Mouse (Mus musculus) liver, adult 2 months (tissue): ENCODE data around the gene Dusp18. TPM values are rescaled to one million over a fixed set of nuclear protein-coding genes. Genes with fewer than 3 reads are reported as not detected.
A peak's percentile ranks its signal among the peaks of the same experiment; 100 is the strongest.

Source experiments
- DNase-seq: peaks from one replicate; pipeline ENCODE4 v3.0.0-alpha.2; 2011; ENCODE audit warnings: low read depth, low spot score; ENCODE audit errors: extremely low read depth
- H3K27ac ChIP-seq: fragments of 200-500 bp; replicated peaks from 2 replicates; pipeline ENCODE4 v1.5.1; 2012; ENCODE audit warnings: low read depth, mild to moderate bottlenecking, control low read depth, inconsistent platforms, low read length; ENCODE audit not compliant: insufficient read depth
- H3K27me3 ChIP-seq: fragments of 200-500 bp; 2 replicates; pipeline ENCODE4 v1.6.1; 2012; ENCODE audit warnings: mild to moderate bottlenecking, moderate library complexity, low read length, inconsistent platforms; ENCODE audit not compliant: control insufficient read depth, insufficient read depth
- H3K36me3 ChIP-seq: fragments of 200-500 bp; 2 replicates; pipeline ENCODE4 v1.6.1; 2012; ENCODE audit warnings: low read length, inconsistent platforms; ENCODE audit not compliant: control insufficient read depth, insufficient read depth
- H3K4me1 ChIP-seq: fragments of 200-500 bp; 2 replicates; pipeline ENCODE4 v1.6.1; 2011; ENCODE audit warnings: low read length; ENCODE audit not compliant: control insufficient read depth, insufficient read depth
- H3K4me3 ChIP-seq: fragments of 200-500 bp; 2 replicates; pipeline ENCODE4 v1.5.1; 2011; ENCODE audit warnings: low read depth, mild to moderate bottlenecking, control low read depth, low read length, moderate library complexity; ENCODE audit not compliant: insufficient read depth
- H3K79me2 ChIP-seq: fragments of 200-500 bp; 2 replicates; pipeline ENCODE4 v1.6.1; 2012; ENCODE audit warnings: inconsistent platforms, mild to moderate bottlenecking, low read length, moderate library complexity; ENCODE audit not compliant: control insufficient read depth, insufficient read depth
- H3K9ac ChIP-seq: fragments of 200-500 bp; 2 replicates; pipeline ENCODE4 v1.6.1; 2012; ENCODE audit warnings: low read depth, mild to moderate bottlenecking, control low read depth, inconsistent platforms, low read length
- CTCF ChIP-seq: fragments of 200-500 bp; IDR thresholded peaks from 2 replicates; pipeline ENCODE4 v1.5.1; 2011; ENCODE audit warnings: low read depth, low read length, control low read depth
- POLR2A ChIP-seq: fragments of 200-500 bp; IDR thresholded peaks from 2 replicates; pipeline ENCODE4 v1.6.1; 2011; ENCODE audit warnings: low read length, control low read depth; ENCODE audit not compliant: insufficient read depth; ENCODE audit errors: extremely low read depth
- WGBS: fragments of 180-500 bp; shearing (Covaris S2); methylation state at CpG from one replicate; pipeline ENCODE4 v1.1.7; 2018; 5-methylcytosine and 5-hydroxymethylcytosine counted together
- polyA plus RNA-seq: library from polyadenylated mRNA; depleted of rRNA; stranded (reverse); fragments of >200 nt; gene quantifications from 2 replicates; pipeline ENCODE4 v1.2.3, GENCODE M21; 2012
- total RNA-seq: library from RNA; depleted of rRNA; stranded (reverse); fragments of >200 nt; gene quantifications from 2 replicates; pipeline ENCODE4 v1.2.3, GENCODE M21; 2014

Dusp18 gene
- total and polyA plus RNA-seq, 2 experiments = under 0.01 to 0.05 TPM

GRCm38 (mm10) chr11:3859778-3860177, 35.3 kb upstream of the Dusp18 start:
- Histone ChIP-seq H3K9ac (no peak overlapping the region), H3K27me3 (no peaks in the 10 kb centered on the region), H3K4me1 (no peaks in the 10 kb centered on the region), H3K36me3 (no peaks in the 10 kb centered on the region), H3K27ac (no peak overlapping the region), H3K4me3 (no peak overlapping the region), H3K79me2 (no peaks in the 10 kb centered on the region)
- no peak for DNase-seq
- 93% methylated on average over 4 of the region's 4 CpGs for WGBS
- TF ChIP-seq CTCF (no peak), POLR2A (no peak)

GRCm38 (mm10) chr11:3860361-3860760, 34.7 kb upstream of the Dusp18 start:
- Histone ChIP-seq H3K27me3 (no peaks in the 10 kb centered on the region), H3K4me1 (no peaks in the 10 kb centered on the region), H3K4me3 (no peak overlapping the region), H3K79me2 (no peaks in the 10 kb centered on the region), H3K9ac (no peak overlapping the region), H3K36me3 (no peaks in the 10 kb centered on the region), H3K27ac (no peak overlapping the region)
- TF ChIP-seq POLR2A = no peak
- DNase-seq = peak; percentile 62
- WGBS = 30% methylated on average over 4 of the region's 4 CpGs

- no peaks in the 10 kb centered on the region for H3K4me1 ChIP-seq
- no peaks in the 10 kb centered on the region for H3K36me3 ChIP-seq
- H3K9ac ChIP-seq = no peak overlapping the region
- no peaks in the 10 kb centered on the region for H3K27me3 ChIP-seq
- WGBS = 78% methylated on average over 19 of the region's 19 CpGs
- H3K27ac ChIP-seq = no peak overlapping the region
- no peak for DNase-seq
- no peaks in the 10 kb centered on the region for H3K79me2 ChIP-seq
- peak overlapping the region; percentile 60; the same call in 1 of the 2 replicates for H3K4me3 ChIP-seq
- TF ChIP-seq CTCF (no peak), POLR2A (no peak)
Measured at GRCm38 (mm10) chr11:3862661-3863453, 32.2 kb upstream of the Dusp18 start.

GRCm38 (mm10) chr11:3863454-3864112, 31.5 kb upstream of the Dusp18 start, which contains the start of gene Osbp2:
TSS of gene Osbp2 (minus strand) at chr11:3863903.
- Histone ChIP-seq H3K27ac (no peak within 1 kb of the TSS), H3K4me3 (peak within 1 kb of the TSS; percentile 60), H3K36me3 (no peaks in the 10 kb centered on the region), H3K9ac (peak within 1 kb of the TSS; percentile 63), H3K79me2 (no peaks in the 10 kb centered on the region), H3K27me3 (no peaks in the 10 kb centered on the region), H3K4me1 (no peaks in the 10 kb centered on the region)
- WGBS = 3% methylated on average over 58 of the region's 58 CpGs
- DNase-seq = peak; percentile 50
- TF ChIP-seq CTCF (peak; percentile 50), POLR2A (no peak)

GRCm38 (mm10) chr11:3864343-3864742, 30.7 kb upstream of the Dusp18 start:
- H3K9ac ChIP-seq = no peak overlapping the region
- H3K27ac ChIP-seq = no peak overlapping the region
- H3K27me3 ChIP-seq = no peaks in the 10 kb centered on the region
- no peaks in the 10 kb centered on the region for H3K36me3 ChIP-seq
- H3K4me1 ChIP-seq = no peaks in the 10 kb centered on the region
- no peak overlapping the region for H3K4me3 ChIP-seq
- DNase-seq = peak; percentile 9
- no peaks in the 10 kb centered on the region for H3K79me2 ChIP-seq
- TF ChIP-seq POLR2A (no peak), CTCF (no peak)
- WGBS = 58% methylated on average over 6 of the region's 6 CpGs

GRCm38 (mm10) chr11:3876419-3876818, 18.6 kb upstream of the Dusp18 start:
- no peaks in the 10 kb centered on the region for H3K27me3 ChIP-seq
- 77% methylated on average over 6 of the region's 6 CpGs for WGBS
- TF ChIP-seq POLR2A (no peak), CTCF (no peak)

More at GRCm38 (mm10) chr11:3876419-3876818, 18.6 kb upstream of the Dusp18 start:
- Histone ChIP-seq H3K79me2 (no peaks in the 10 kb centered on the region), H3K9ac (no peak overlapping the region), H3K36me3 (no peaks in the 10 kb centered on the region), H3K4me1 (no peaks in the 10 kb centered on the region), H3K27ac (no peak overlapping the region), H3K4me3 (no peak overlapping the region)
- DNase-seq = no peak
